Mouse (Mus musculus) liver, postnatal 0 days (tissue): Measurements from ENCODE around the gene Gm49450.

ENCODE experiments used
- CTCF ChIP-seq: sonication (generic); IDR thresholded peaks from 2 replicates; pipeline ENCODE4 v1.5.1; 2016; ENCODE audit warnings: antibody characterized with exemption, low read depth
- EP300 ChIP-seq: IDR thresholded peaks from 2 replicates; pipeline ENCODE4 v1.6.1; 2016; ENCODE audit warnings: antibody characterized with exemption, low read depth, mild to moderate bottlenecking

DNA sequence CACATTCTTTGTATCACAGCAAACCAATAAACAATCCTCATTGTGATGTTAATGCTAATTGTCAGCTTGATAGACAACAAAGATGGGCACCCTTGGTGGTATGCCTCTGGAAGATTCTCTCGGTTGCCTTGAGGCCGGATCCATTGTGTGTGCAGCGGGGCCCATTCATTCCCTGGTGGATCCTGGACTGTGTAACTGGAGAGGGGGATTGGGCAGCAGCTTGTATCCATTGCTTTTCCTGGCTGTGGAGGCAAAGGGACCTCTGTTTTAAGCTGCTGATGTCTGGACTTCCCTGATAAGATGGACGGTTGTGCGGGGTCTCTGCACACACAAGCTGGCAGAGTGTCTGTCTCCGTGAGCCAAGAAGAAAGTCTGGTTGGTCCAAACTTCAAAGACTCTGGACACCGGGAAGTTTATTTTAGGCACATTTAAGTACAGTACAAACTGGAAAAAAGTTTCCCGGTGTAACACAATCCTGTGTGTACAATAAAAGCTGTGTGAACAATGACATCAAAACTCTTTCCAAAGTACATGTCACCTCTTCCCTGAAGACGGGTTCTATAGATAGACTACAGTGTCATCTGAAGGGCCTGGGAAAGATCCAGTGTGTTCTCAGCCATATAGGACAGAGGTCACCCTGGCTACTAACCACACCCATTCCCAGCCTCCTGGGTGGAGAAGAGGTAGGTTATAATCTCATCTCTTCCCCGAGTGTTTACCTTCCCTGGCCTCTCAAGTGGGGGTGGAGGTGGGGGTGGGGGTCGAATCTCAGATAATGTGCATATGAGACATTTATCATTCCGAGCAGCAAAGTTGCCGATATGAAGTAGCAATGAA lies 44.8 kb upstream of the Gm49450 start:
- TF ChIP-seq CTCF (no peak), EP300 (0 out of 2 replicates have a peak, but pooled peaks have one; percentile 14)
